Mouse (Mus musculus) layer of hippocampus, adult 2 months (tissue): Measurements from ENCODE around the gene Cmtm8. TPM values are rescaled to one million over a fixed set of nuclear protein-coding genes. Genes with fewer than 3 reads are reported as not detected.
A peak's percentile ranks its signal among the peaks of the same experiment; 100 is the strongest.

ENCODE experiments used
- DNase-seq, 2 experiments: peaks; one replicate each; pipeline ENCODE4 v3.0.0; 2022; ENCODE audit warnings: low spot score in 2 of 2
- H3K27ac ChIP-seq: fragments of 200-600 bp; 2 replicates; pipeline ENCODE4 v1.8.1; 2022
- H3K4me3 ChIP-seq: fragments of 200-600 bp; 2 replicates; pipeline ENCODE4 v1.8.1; 2022; ENCODE audit warnings: mild to moderate bottlenecking
- CTCF ChIP-seq: fragments of 200-600 bp; conservative IDR thresholded peaks from 2 replicates; pipeline ENCODE4 v1.8.1; 2022; ENCODE audit warnings: antibody characterized with exemption, mild to moderate bottlenecking, moderate library complexity
- total RNA-seq, 2 experiments: library from RNA; stranded (reverse); gene quantifications; 2 replicates each; pipeline ENCODE4 v1.2.3; 2021

Cmtm8 gene
- total RNA-seq, 2 experiments from 2014 or later, result 2.3 to 3.1 TPM

- no peak for DNase-seq
- Histone ChIP-seq H3K4me3 (no peak overlapping the region), H3K27ac (no peak overlapping the region)
- TF ChIP-seq CTCF, result peak; percentile 62
Measured at GRCm38 (mm10) chr9:114751582-114751981, 92.4 kb downstream of the Cmtm8 start.

- no peak for DNase-seq
- Histone ChIP-seq H3K27ac (peak overlapping the region; percentile 62; the same call in 1 of the 2 replicates), H3K4me3 (no peak overlapping the region)
- TF ChIP-seq CTCF, result no peak
Measured at GRCm38 (mm10) chr9:114747466-114747865, 96.5 kb downstream of the Cmtm8 start.

GRCm38 (mm10) chr9:114747012-114747411 is 96.9 kb downstream of the Cmtm8 start:
- no peak overlapping the region for H3K4me3 ChIP-seq
- TF ChIP-seq CTCF, result no peak
- H3K27ac ChIP-seq, result peak overlapping the region; percentile 62; the same call in 1 of the 2 replicates
- DNase-seq, result peak in 1 of 2 experiments; percentile 35

GRCm38 (mm10) chr9:114745654-114746053 is 98.3 kb downstream of the Cmtm8 start:
- no peak for TF ChIP-seq CTCF
- DNase-seq, result no peak
- H3K27ac ChIP-seq, result peak overlapping the region; percentile 62
- H3K4me3 ChIP-seq, result no peak overlapping the region

- Histone ChIP-seq H3K4me3 (no peak overlapping the region), H3K27ac (peak overlapping the region; percentile 62)
- TF ChIP-seq CTCF, result no peak
- peak in 1 of 2 experiments; percentile 21 for DNase-seq
Measured at GRCm38 (mm10) chr9:114745163-114745562, 98.8 kb downstream of the Cmtm8 start.

GRCm38 (mm10) chr9:114742731-114743130 is 101.2 kb downstream of the Cmtm8 start:
- H3K27ac ChIP-seq, result no peak overlapping the region; the same call in 1 of the 2 replicates
- no peak for DNase-seq
- H3K4me3 ChIP-seq, result no peak overlapping the region
- TF ChIP-seq CTCF, result no peak

- no peak for DNase-seq
- no peak overlapping the region for H3K27ac ChIP-seq
- no peak overlapping the region for H3K4me3 ChIP-seq
- TF ChIP-seq CTCF, result no peak
Measured at GRCm38 (mm10) chr9:114740336-114740735, 103.6 kb downstream of the Cmtm8 start.

Other genes starting within 250 kb of the Cmtm8 start
- 10 to 100 TPM; 51.4 to 56.1 TPM for gene Cnot10, start 204.0 kb downstream of the Cmtm8 start, total RNA-seq
- 10 to 100 TPM; 96.5 to 97.1 TPM for gene Dync1li1, start 155.4 kb downstream of the Cmtm8 start, total RNA-seq
- gene Cmtm6, start 113.0 kb downstream of the Cmtm8 start, total RNA-seq, result 10 to 100 TPM; 19.2 to 25.6 TPM
- gene Cmtm7, start 62.3 kb downstream of the Cmtm8 start, total RNA-seq, result 1 to 10 TPM; 4.3 to 4.8 TPM
- 10 to 100 TPM; 75.2 to 78.3 TPM for gene Gpd1l, start 89.8 kb upstream of the Cmtm8 start, total RNA-seq
- gene Osbpl10, start 134.4 kb upstream of the Cmtm8 start, total RNA-seq, result 10 to 100 TPM; 19.0 to 19.5 TPM
- 10 to 100 TPM; 25.5 to 28.0 TPM for gene Rps27rt, start 138.6 kb upstream of the Cmtm8 start, total RNA-seq